Mouse (Mus musculus): Measurements from ENCODE around the gene Zkscan4. TPM values are rescaled to one million over a fixed set of nuclear protein-coding genes. Genes with fewer than 3 reads are reported as not detected.
"Not testable (repeated sequence)": the region's sequence is repeated elsewhere in the genome, so short reads cannot be mapped to it uniquely, and the experiment has no call there.

Gene Zkscan4
- polyA plus RNA-seq (2015; fragmentation: Nextera tagmentation; extraction: Ambion mirVana): 1.9 and 2.2 TPM in 2 replicates

- peak within 1 kb of the TSS; percentile 72 for H3K9ac ChIP-seq (ENCODE audit: low read length)
- 5% methylated on average over 19 of the region's 31 CpGs for WGBS
These were observed at the start of gene Zkscan4, which contains the start of gene Gm10065 for GRCm38 (mm10) chr13:21478759-21479670. Gene Zkscan4 (plus strand): TSS chr13:21478907. Gene Gm10065 (minus strand): TSS chr13:21479441.

GRCm38 (mm10) chr13:21435476-21435875 lies 43.2 kb upstream of the Zkscan4 start:
- H3K27me3 ChIP-seq (ENCODE audit: control insufficient read depth, insufficient read depth, low read length): no peaks in the 10 kb centered on the region
- peaks cover 5% of the 10 kb centered on the region; the same call in 1 of the 2 replicates for H3K4me1 ChIP-seq (ENCODE audit: control insufficient read depth, insufficient read depth, low read length)
- H3K27ac ChIP-seq (ENCODE audit: low read length): 0 out of 2 replicates have a peak overlapping the region, but pooled peaks have one; percentile 5
- WGBS: 66% methylated on average over 4 of the region's 4 CpGs
- no peak overlapping the region for H3K4me3 ChIP-seq (ENCODE audit: low read length)
- no peaks in the 10 kb centered on the region for H3K36me3 ChIP-seq (ENCODE audit: control insufficient read depth, insufficient read depth)
- H3K9ac ChIP-seq (ENCODE audit: low read length): no peak overlapping the region
- H3K9me3 ChIP-seq (replicated peaks; ENCODE audit: control insufficient read depth, low read length): no peaks in the 10 kb centered on the region
- ATAC-seq (replicated peaks; ENCODE audit: extremely low read depth, insufficient read depth, low FRiP score): no peak
- no peak overlapping the region for H3K4me2 ChIP-seq (ENCODE audit: low read depth, low read length)

More at GRCm38 (mm10) chr13:21478759-21479670, at the start of gene Zkscan4, which contains the start of gene Gm10065:
- H3K4me1 ChIP-seq (ENCODE audit: control insufficient read depth, insufficient read depth, low read length); H3K9me3 ChIP-seq (replicated peaks; ENCODE audit: control insufficient read depth, low read length); H3K36me3 ChIP-seq (ENCODE audit: control insufficient read depth, insufficient read depth); H3K27me3 ChIP-seq (ENCODE audit: control insufficient read depth, insufficient read depth, low read length): not testable (repeated sequence)
- H3K4me3 ChIP-seq (ENCODE audit: low read length): peak within 1 kb of the TSS; percentile 70
- peak within 1 kb of the TSS; percentile 66 for H3K4me2 ChIP-seq (ENCODE audit: low read depth, low read length)
- ATAC-seq (replicated peaks; ENCODE audit: extremely low read depth, insufficient read depth, low FRiP score): peak; percentile 75
- H3K27ac ChIP-seq (ENCODE audit: low read length): peak within 1 kb of the TSS; percentile 80

GRCm38 (mm10) chr13:21440503-21441206 lies 38.1 kb upstream of the Zkscan4 start, which contains the start of gene Pgbd1:
Gene Pgbd1 (minus strand): TSS chr13:21441058.
- peaks cover 22% of the 10 kb centered on the region for H3K36me3 ChIP-seq (ENCODE audit: control insufficient read depth, insufficient read depth)
- peak within 1 kb of the TSS; percentile 57 for H3K4me3 ChIP-seq (ENCODE audit: low read length)
- under 1% methylated on average over 32 of the region's 32 CpGs for WGBS
- peak; percentile 86 for ATAC-seq (replicated peaks; ENCODE audit: extremely low read depth, insufficient read depth, low FRiP score)
- H3K4me1 ChIP-seq (ENCODE audit: control insufficient read depth, insufficient read depth, low read length): peaks cover 5% of the 10 kb centered on the region; the same call in 1 of the 2 replicates
- H3K9ac ChIP-seq (ENCODE audit: low read length): peak within 1 kb of the TSS; percentile 73
- H3K27ac ChIP-seq (ENCODE audit: low read length): peak within 1 kb of the TSS; percentile 86
- H3K9me3 ChIP-seq (replicated peaks; ENCODE audit: control insufficient read depth, low read length): no peaks in the 10 kb centered on the region
- H3K4me2 ChIP-seq (ENCODE audit: low read depth, low read length): peak within 1 kb of the TSS; percentile 74
- H3K27me3 ChIP-seq (ENCODE audit: control insufficient read depth, insufficient read depth, low read length): no peaks in the 10 kb centered on the region

- no peaks in the 10 kb centered on the region for H3K27me3 ChIP-seq (ENCODE audit: control insufficient read depth, insufficient read depth, low read length)
- peaks cover 23% of the 10 kb centered on the region for H3K36me3 ChIP-seq (ENCODE audit: control insufficient read depth, insufficient read depth)
- peaks cover 5% of the 10 kb centered on the region; the same call in 1 of the 2 replicates for H3K4me1 ChIP-seq (ENCODE audit: control insufficient read depth, insufficient read depth, low read length)
- WGBS: 21% methylated on average over 10 of the region's 10 CpGs
- H3K9ac ChIP-seq (ENCODE audit: low read length): peak overlapping the region; percentile 73
- peak overlapping the region; percentile 86 for H3K27ac ChIP-seq (ENCODE audit: low read length)
- H3K4me2 ChIP-seq (ENCODE audit: low read depth, low read length): peak overlapping the region; percentile 74
- no peaks in the 10 kb centered on the region for H3K9me3 ChIP-seq (replicated peaks; ENCODE audit: control insufficient read depth, low read length)
- no peak for ATAC-seq (replicated peaks; ENCODE audit: extremely low read depth, insufficient read depth, low FRiP score)
- H3K4me3 ChIP-seq (ENCODE audit: low read length): peak overlapping the region; percentile 57
These were observed 37.5 kb upstream of the Zkscan4 start for GRCm38 (mm10) chr13:21441207-21441572.

- Histone ChIP-seq H3K4me3 (ENCODE audit: low read length) (no peak overlapping the region), H3K9ac (ENCODE audit: low read length) (no peak overlapping the region), H3K9me3 (replicated peaks; ENCODE audit: control insufficient read depth, low read length) (no peaks in the 10 kb centered on the region), H3K4me2 (ENCODE audit: low read depth, low read length) (no peak overlapping the region), H3K36me3 (ENCODE audit: control insufficient read depth, insufficient read depth) (peaks cover 46% of the 10 kb centered on the region), H3K27me3 (ENCODE audit: control insufficient read depth, insufficient read depth, low read length) (no peaks in the 10 kb centered on the region), H3K4me1 (ENCODE audit: control insufficient read depth, insufficient read depth, low read length) (no peaks in the 10 kb centered on the region), H3K27ac (ENCODE audit: low read length) (no peak overlapping the region)
- 85% methylated on average over 9 of the region's 9 CpGs for WGBS
- ATAC-seq (replicated peaks; ENCODE audit: extremely low read depth, insufficient read depth, low FRiP score): no peak
These were observed 31.9 kb upstream of the Zkscan4 start for GRCm38 (mm10) chr13:21446796-21447195.

GRCm38 (mm10) chr13:21447856-21448614 lies 30.7 kb upstream of the Zkscan4 start:
- Histone ChIP-seq H3K4me2 (ENCODE audit: low read depth, low read length) (no peak overlapping the region), H3K4me3 (ENCODE audit: low read length) (no peak overlapping the region), H3K9ac (ENCODE audit: low read length) (no peak overlapping the region), H3K4me1 (ENCODE audit: control insufficient read depth, insufficient read depth, low read length) (peaks cover 4% of the 10 kb centered on the region), H3K27me3 (ENCODE audit: control insufficient read depth, insufficient read depth, low read length) (no peaks in the 10 kb centered on the region), H3K36me3 (ENCODE audit: control insufficient read depth, insufficient read depth) (peaks cover 46% of the 10 kb centered on the region), H3K27ac (ENCODE audit: low read length) (no peak overlapping the region), H3K9me3 (replicated peaks; ENCODE audit: control insufficient read depth, low read length) (no peaks in the 10 kb centered on the region)
- 79% methylated on average over 16 of the region's 16 CpGs for WGBS
- no peak for ATAC-seq (replicated peaks; ENCODE audit: extremely low read depth, insufficient read depth, low FRiP score)

- Histone ChIP-seq H3K9ac (ENCODE audit: low read length) (peak overlapping the region; percentile 92), H3K9me3 (replicated peaks; ENCODE audit: control insufficient read depth, low read length) (no peaks in the 10 kb centered on the region), H3K27ac (ENCODE audit: low read length) (peak overlapping the region; percentile 87), H3K4me3 (ENCODE audit: low read length) (peak overlapping the region; percentile 91), H3K36me3 (ENCODE audit: control insufficient read depth, insufficient read depth) (peaks cover 8% of the 10 kb centered on the region; the same call in 1 of the 2 replicates), H3K27me3 (ENCODE audit: control insufficient read depth, insufficient read depth, low read length) (no peaks in the 10 kb centered on the region), H3K4me2 (ENCODE audit: low read depth, low read length) (peak overlapping the region; percentile 69), H3K4me1 (ENCODE audit: control insufficient read depth, insufficient read depth, low read length) (peaks cover 7% of the 10 kb centered on the region)
- 2% methylated on average over 13 of the region's 13 CpGs for WGBS
- ATAC-seq (replicated peaks; ENCODE audit: extremely low read depth, insufficient read depth, low FRiP score): no peak
These were observed 25.7 kb upstream of the Zkscan4 start for GRCm38 (mm10) chr13:21453042-21453441.

GRCm38 (mm10) chr13:21453449-21453848 lies 25.3 kb upstream of the Zkscan4 start, which contains the start of gene Zscan26:
Gene Zscan26 (minus strand): TSS chr13:21453730.
- peak; percentile 93 for ATAC-seq (replicated peaks; ENCODE audit: extremely low read depth, insufficient read depth, low FRiP score)
- Histone ChIP-seq H3K4me3 (ENCODE audit: low read length) (peak within 1 kb of the TSS; percentile 91), H3K36me3 (ENCODE audit: control insufficient read depth, insufficient read depth) (peaks cover 8% of the 10 kb centered on the region; the same call in 1 of the 2 replicates), H3K4me1 (ENCODE audit: control insufficient read depth, insufficient read depth, low read length) (peaks cover 7% of the 10 kb centered on the region), H3K4me2 (ENCODE audit: low read depth, low read length) (peak within 1 kb of the TSS; percentile 69), H3K9me3 (replicated peaks; ENCODE audit: control insufficient read depth, low read length) (no peaks in the 10 kb centered on the region), H3K27ac (ENCODE audit: low read length) (peak within 1 kb of the TSS; percentile 87), H3K27me3 (ENCODE audit: control insufficient read depth, insufficient read depth, low read length) (no peaks in the 10 kb centered on the region), H3K9ac (ENCODE audit: low read length) (peak within 1 kb of the TSS; percentile 92)
- 0% methylated on average over 23 of the region's 23 CpGs for WGBS
